Mouse (Mus musculus): ENCODE data around the gene Tab1. TPM values are rescaled to one million over a fixed set of nuclear protein-coding genes. Genes with fewer than 3 reads are reported as not detected.

Gene Tab1
- polyA plus RNA-seq, 1 experiment, result 53.8 TPM

- 55% methylated on average over 12 of the region's 12 CpGs for WGBS
- no peaks in the 10 kb centered on the region for H3K27me3 ChIP-seq (ENCODE audit: control insufficient read depth, insufficient read depth, low read length)
- no peak overlapping the region for H3K27ac ChIP-seq (ENCODE audit: control insufficient read depth, insufficient read depth, low read length)
- no peak overlapping the region for H3K4me3 ChIP-seq (ENCODE audit: control insufficient read depth, insufficient read depth, low read length)
- no peaks in the 10 kb centered on the region for H3K36me3 ChIP-seq (ENCODE audit: control insufficient read depth, insufficient read depth, low read length)
- TF ChIP-seq POLR2A (IDR thresholded peaks at IDR 0.05; ENCODE audit: control insufficient read depth, extremely low read depth, insufficient read depth, low read length, poor library complexity) (no peak), CTCF (IDR thresholded peaks at IDR 0.05; ENCODE audit: borderline replicate concordance, control insufficient read depth, extremely low read depth, insufficient read depth, low read length, poor library complexity) (no peak)
- DNase-seq, result no peak
- no peaks in the 10 kb centered on the region for H3K4me1 ChIP-seq (replicated peaks; ENCODE audit: control insufficient read depth, insufficient read depth, low read length)
Measured at GRCm38 (mm10) chr15:80111436-80111835, 21.5 kb upstream of the Tab1 start.

GRCm38 (mm10) chr15:80112499-80112898, 20.4 kb upstream of the Tab1 start:
- no peaks in the 10 kb centered on the region for H3K4me1 ChIP-seq (replicated peaks; ENCODE audit: control insufficient read depth, insufficient read depth, low read length)
- no peak for TF ChIP-seq CTCF (IDR thresholded peaks at IDR 0.05; ENCODE audit: borderline replicate concordance, control insufficient read depth, extremely low read depth, insufficient read depth, low read length, poor library complexity)
- TF ChIP-seq POLR2A (IDR thresholded peaks at IDR 0.05; ENCODE audit: control insufficient read depth, extremely low read depth, insufficient read depth, low read length, poor library complexity), result no peak
- H3K4me3 ChIP-seq (ENCODE audit: control insufficient read depth, insufficient read depth, low read length), result no peak overlapping the region
- no peak overlapping the region for H3K27ac ChIP-seq (ENCODE audit: control insufficient read depth, insufficient read depth, low read length)
- DNase-seq, result no peak
- 65% methylated on average over 2 of the region's 2 CpGs for WGBS
- H3K27me3 ChIP-seq (ENCODE audit: control insufficient read depth, insufficient read depth, low read length), result no peaks in the 10 kb centered on the region
- H3K36me3 ChIP-seq (ENCODE audit: control insufficient read depth, insufficient read depth, low read length), result no peaks in the 10 kb centered on the region

DNA sequence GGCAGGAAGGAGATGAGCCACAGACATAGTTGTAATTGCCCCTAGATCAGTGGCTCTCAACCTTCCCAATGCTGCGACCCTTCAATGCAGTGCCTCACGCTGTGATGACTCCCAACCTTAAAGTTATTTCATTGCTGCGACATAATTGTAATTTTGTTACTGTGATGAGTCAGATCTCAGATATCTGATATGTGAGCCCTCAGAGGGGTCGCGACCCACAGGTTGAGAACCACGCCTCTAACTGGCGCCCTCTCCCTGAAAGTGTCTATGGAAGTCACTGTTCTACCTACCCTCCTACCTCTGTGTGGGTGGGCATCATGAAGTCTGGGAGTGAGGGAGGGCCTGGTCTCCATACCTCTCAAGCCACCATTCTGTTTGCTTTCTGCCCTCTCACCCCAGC, 18.5 kb upstream of the Tab1 start:
- DNase-seq, result no peak
- Histone ChIP-seq H3K4me3 (ENCODE audit: control insufficient read depth, insufficient read depth, low read length) (no peak overlapping the region), H3K27me3 (ENCODE audit: control insufficient read depth, insufficient read depth, low read length) (no peaks in the 10 kb centered on the region), H3K4me1 (replicated peaks; ENCODE audit: control insufficient read depth, insufficient read depth, low read length) (no peaks in the 10 kb centered on the region), H3K27ac (ENCODE audit: control insufficient read depth, insufficient read depth, low read length) (no peak overlapping the region), H3K36me3 (ENCODE audit: control insufficient read depth, insufficient read depth, low read length) (no peaks in the 10 kb centered on the region)
- TF ChIP-seq POLR2A (IDR thresholded peaks at IDR 0.05; ENCODE audit: control insufficient read depth, extremely low read depth, insufficient read depth, low read length, poor library complexity) (no peak), CTCF (IDR thresholded peaks at IDR 0.05; ENCODE audit: borderline replicate concordance, control insufficient read depth, extremely low read depth, insufficient read depth, low read length, poor library complexity) (no peak)
- WGBS, result 98% methylated on average over 7 of the region's 7 CpGs

- no peak for DNase-seq
- no peak for TF ChIP-seq POLR2A (IDR thresholded peaks at IDR 0.05; ENCODE audit: control insufficient read depth, extremely low read depth, insufficient read depth, low read length, poor library complexity)
- no peak for TF ChIP-seq CTCF (IDR thresholded peaks at IDR 0.05; ENCODE audit: borderline replicate concordance, control insufficient read depth, extremely low read depth, insufficient read depth, low read length, poor library complexity)
- WGBS, result 95% methylated on average over 5 of the region's 5 CpGs
- Histone ChIP-seq H3K4me1 (replicated peaks; ENCODE audit: control insufficient read depth, insufficient read depth, low read length) (no peaks in the 10 kb centered on the region), H3K27me3 (ENCODE audit: control insufficient read depth, insufficient read depth, low read length) (no peaks in the 10 kb centered on the region), H3K27ac (ENCODE audit: control insufficient read depth, insufficient read depth, low read length) (no peak overlapping the region), H3K4me3 (ENCODE audit: control insufficient read depth, insufficient read depth, low read length) (no peak overlapping the region), H3K36me3 (ENCODE audit: control insufficient read depth, insufficient read depth, low read length) (no peaks in the 10 kb centered on the region)
Measured at GRCm38 (mm10) chr15:80115256-80115655, 17.7 kb upstream of the Tab1 start.

GRCm38 (mm10) chr15:80115866-80116794, 16.8 kb upstream of the Tab1 start:
- no peaks in the 10 kb centered on the region for H3K27me3 ChIP-seq (ENCODE audit: control insufficient read depth, insufficient read depth, low read length)
- H3K4me1 ChIP-seq (replicated peaks; ENCODE audit: control insufficient read depth, insufficient read depth, low read length), result no peaks in the 10 kb centered on the region
- no peak for DNase-seq
- WGBS, result 91% methylated on average over 13 of the region's 13 CpGs
- no peak overlapping the region for H3K4me3 ChIP-seq (ENCODE audit: control insufficient read depth, insufficient read depth, low read length)
- no peak overlapping the region for H3K27ac ChIP-seq (ENCODE audit: control insufficient read depth, insufficient read depth, low read length)
- no peaks in the 10 kb centered on the region for H3K36me3 ChIP-seq (ENCODE audit: control insufficient read depth, insufficient read depth, low read length)
- 0 out of 2 replicates have a peak, but pooled peaks have one; percentile 20 for TF ChIP-seq POLR2A (IDR thresholded peaks at IDR 0.05; ENCODE audit: control insufficient read depth, extremely low read depth, insufficient read depth, low read length, poor library complexity)
- TF ChIP-seq CTCF (IDR thresholded peaks at IDR 0.05; ENCODE audit: borderline replicate concordance, control insufficient read depth, extremely low read depth, insufficient read depth, low read length, poor library complexity), result no peak

- H3K36me3 ChIP-seq (ENCODE audit: control insufficient read depth, insufficient read depth, low read length), result no peaks in the 10 kb centered on the region
- WGBS, result 85% methylated on average over 8 of the region's 8 CpGs
- H3K4me1 ChIP-seq (replicated peaks; ENCODE audit: control insufficient read depth, insufficient read depth, low read length), result no peaks in the 10 kb centered on the region
- no peak overlapping the region for H3K27ac ChIP-seq (ENCODE audit: control insufficient read depth, insufficient read depth, low read length)
- no peak for DNase-seq
- TF ChIP-seq POLR2A (IDR thresholded peaks at IDR 0.05; ENCODE audit: control insufficient read depth, extremely low read depth, insufficient read depth, low read length, poor library complexity) (no peak), CTCF (IDR thresholded peaks at IDR 0.05; ENCODE audit: borderline replicate concordance, control insufficient read depth, extremely low read depth, insufficient read depth, low read length, poor library complexity) (no peak)
- no peak overlapping the region for H3K4me3 ChIP-seq (ENCODE audit: control insufficient read depth, insufficient read depth, low read length)
- no peaks in the 10 kb centered on the region for H3K27me3 ChIP-seq (ENCODE audit: control insufficient read depth, insufficient read depth, low read length)
Measured at GRCm38 (mm10) chr15:80117154-80117553, 15.8 kb upstream of the Tab1 start.

Measured in thymus, adult 2 months (tissue).